Mouse (Mus musculus): Measurements from ENCODE around the gene Zfp975. TPM values are rescaled to one million over a fixed set of nuclear protein-coding genes. Genes with fewer than 3 reads are reported as not detected.
"Not testable (repeated sequence)": the region's sequence is repeated elsewhere in the genome, so short reads cannot be mapped to it uniquely, and the experiment has no call there.

The Zfp975 gene
- total and polyA plus RNA-seq, 2 experiments = 0.22 to 5.6 TPM

GRCm38 (mm10) chr7:42642152-42643115, 50.1 kb downstream of the Zfp975 start, which contains the start of gene Zfp976:
TSS of gene Zfp976 (minus strand) at chr7:42642588.
- peak within 1 kb of the TSS; percentile 61 for H3K9ac ChIP-seq (ENCODE audit: low read depth, low read length)
- H3K4me1 ChIP-seq (ENCODE audit: control insufficient read depth, insufficient read depth, low read length) = not testable (repeated sequence)
- WGBS = 2% methylated on average over 25 of the region's 25 CpGs

GRCm38 (mm10) chr7:42631031-42631430, 61.5 kb downstream of the Zfp975 start:
- H3K9ac ChIP-seq (ENCODE audit: low read depth, low read length); H3K27ac ChIP-seq (replicated peaks; ENCODE audit: insufficient read depth, low read depth, low read length); H3K36me3 ChIP-seq (ENCODE audit: control insufficient read depth, insufficient read depth, low read length); H3K27me3 ChIP-seq (ENCODE audit: control insufficient read depth, insufficient read depth, low read length); H3K4me1 ChIP-seq (ENCODE audit: control insufficient read depth, insufficient read depth, low read length); DNase-seq (ENCODE audit: extremely low read depth, low read depth, low spot score); H3K4me3 ChIP-seq (ENCODE audit: insufficient read depth, low read depth, low read length); H3K79me2 ChIP-seq (ENCODE audit: control insufficient read depth, insufficient read depth, low read length): not testable (repeated sequence)

More at GRCm38 (mm10) chr7:42642152-42643115, 50.1 kb downstream of the Zfp975 start, which contains the start of gene Zfp976:
- peak within 1 kb of the TSS; percentile 57 for H3K27ac ChIP-seq (replicated peaks; ENCODE audit: insufficient read depth, low read depth, low read length)
- not testable (repeated sequence) for H3K36me3 ChIP-seq (ENCODE audit: control insufficient read depth, insufficient read depth, low read length); H3K79me2 ChIP-seq (ENCODE audit: control insufficient read depth, insufficient read depth, low read length); H3K27me3 ChIP-seq (ENCODE audit: control insufficient read depth, insufficient read depth, low read length)
- DNase-seq (ENCODE audit: extremely low read depth, low read depth, low spot score) = peak; percentile 89
- peak within 1 kb of the TSS; percentile 68 for H3K4me3 ChIP-seq (ENCODE audit: insufficient read depth, low read depth, low read length)

Other genes with a start within 250 kb of the Zfp975 start
- gene 4933421I07Rik, start 244.6 kb downstream of the Zfp975 start, total RNA-seq (2014; rRNA removed) = not detected in 2 replicates
- not detected in 2 replicates for gene 4933421I07Rik, start 244.6 kb downstream of the Zfp975 start, polyA plus RNA-seq (2012; rRNA removed)
- gene Zfp141, start 187.0 kb downstream of the Zfp975 start, total RNA-seq (2014; rRNA removed) = 5.1 and 6.2 TPM in 2 replicates
- gene Zfp141, start 187.0 kb downstream of the Zfp975 start, polyA plus RNA-seq (2012; rRNA removed) = 3.6 and 3.9 TPM in 2 replicates
- not detected in 2 replicates for gene Gm21028, start 114.2 kb downstream of the Zfp975 start, total RNA-seq (2014; rRNA removed)
- not detected in 2 replicates for gene Gm21028, start 114.2 kb downstream of the Zfp975 start, polyA plus RNA-seq (2012; rRNA removed)
- gene Zfp977, start 100.2 kb downstream of the Zfp975 start, total RNA-seq (2014; rRNA removed) = 0.74 and 1.3 TPM in 2 replicates
- gene Zfp977, start 100.2 kb downstream of the Zfp975 start, polyA plus RNA-seq (2012; rRNA removed) = 0.06 TPM in 1 of 2 replicates, not detected in the other
- 2.1 and 4.0 TPM in 2 replicates for gene Zfp976, start 50.2 kb downstream of the Zfp975 start, total RNA-seq (2014; rRNA removed)
- gene Zfp976, start 50.2 kb downstream of the Zfp975 start, polyA plus RNA-seq (2012; rRNA removed) = 0.24 and 0.26 TPM in 2 replicates
- not detected in 2 replicates for gene Gm17067, start 34.3 kb upstream of the Zfp975 start, total RNA-seq (2014; rRNA removed)
- gene Gm17067, start 34.3 kb upstream of the Zfp975 start, polyA plus RNA-seq (2012; rRNA removed) = not detected in 2 replicates
- gene Vmn2r62, start 100.8 kb upstream of the Zfp975 start, total RNA-seq (2014; rRNA removed) = not detected in 2 replicates
- not detected in 2 replicates for gene Vmn2r62, start 100.8 kb upstream of the Zfp975 start, polyA plus RNA-seq (2012; rRNA removed)
- not detected in 2 replicates for gene Gm2381, start 174.5 kb upstream of the Zfp975 start, total RNA-seq (2014; rRNA removed)
- gene Gm2381, start 174.5 kb upstream of the Zfp975 start, polyA plus RNA-seq (2012; rRNA removed) = not detected in 2 replicates
- not detected in 2 replicates for gene Vmn2r63, start 241.1 kb upstream of the Zfp975 start, total RNA-seq (2014; rRNA removed)
- gene Vmn2r63, start 241.1 kb upstream of the Zfp975 start, polyA plus RNA-seq (2012; rRNA removed) = not detected in 2 replicates

Measured in liver, adult 2 months (tissue).